Mouse (Mus musculus): ENCODE measurements around the gene Slc17a1. TPM values are rescaled to one million over a fixed set of nuclear protein-coding genes. Genes with fewer than 3 reads are reported as not detected.

The Slc17a1 gene
- not detected for polyA plus RNA-seq (2017; shearing (Covaris generic))

DNA sequence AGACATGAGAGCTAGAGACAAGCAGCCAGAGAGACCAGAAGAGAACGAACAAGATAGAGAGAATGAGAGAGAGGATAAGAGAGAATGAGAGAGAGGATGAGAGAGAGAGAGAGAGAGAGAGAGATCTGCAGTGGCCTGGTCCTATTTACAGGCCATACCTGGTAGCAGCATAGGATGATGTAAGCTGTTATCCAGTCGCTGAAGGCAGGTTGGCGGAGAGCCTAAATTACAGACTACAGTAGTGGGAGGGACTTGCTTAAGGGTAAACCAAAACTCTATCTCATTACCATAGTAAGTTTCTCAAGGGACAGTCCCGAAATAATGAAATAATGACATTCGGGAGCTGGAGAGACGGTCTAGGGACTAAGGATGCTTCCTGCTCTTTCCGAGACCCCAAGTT lies at the start of gene Slc17a1:
Gene Slc17a1 (plus strand): TSS at position 346 of the 400 bp plus-strand sequence.

DNA sequence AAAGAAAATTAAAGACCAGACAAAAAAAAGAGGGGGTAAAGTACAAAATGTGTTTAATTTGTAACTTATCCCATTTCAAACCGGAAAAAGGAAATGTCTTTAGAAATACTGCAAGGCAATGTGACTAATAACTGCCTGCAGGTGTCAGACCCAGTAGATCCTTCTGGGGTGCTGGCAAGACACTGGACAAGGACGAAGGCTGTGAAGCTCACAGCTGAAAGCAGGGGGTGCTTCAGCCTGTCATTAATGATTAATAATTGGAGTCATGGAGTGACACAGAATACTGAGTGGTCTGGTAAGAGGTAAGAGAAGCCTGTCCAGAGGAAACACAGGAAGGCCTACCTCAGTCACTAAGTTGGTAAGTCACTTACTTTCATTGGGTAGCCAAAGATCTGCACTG lies 28.2 kb upstream of the Slc17a1 start, which contains the start of gene Slc17a3:
Gene Slc17a3 (plus strand): TSS at position 127 of the 400 bp plus-strand sequence.

DNA sequence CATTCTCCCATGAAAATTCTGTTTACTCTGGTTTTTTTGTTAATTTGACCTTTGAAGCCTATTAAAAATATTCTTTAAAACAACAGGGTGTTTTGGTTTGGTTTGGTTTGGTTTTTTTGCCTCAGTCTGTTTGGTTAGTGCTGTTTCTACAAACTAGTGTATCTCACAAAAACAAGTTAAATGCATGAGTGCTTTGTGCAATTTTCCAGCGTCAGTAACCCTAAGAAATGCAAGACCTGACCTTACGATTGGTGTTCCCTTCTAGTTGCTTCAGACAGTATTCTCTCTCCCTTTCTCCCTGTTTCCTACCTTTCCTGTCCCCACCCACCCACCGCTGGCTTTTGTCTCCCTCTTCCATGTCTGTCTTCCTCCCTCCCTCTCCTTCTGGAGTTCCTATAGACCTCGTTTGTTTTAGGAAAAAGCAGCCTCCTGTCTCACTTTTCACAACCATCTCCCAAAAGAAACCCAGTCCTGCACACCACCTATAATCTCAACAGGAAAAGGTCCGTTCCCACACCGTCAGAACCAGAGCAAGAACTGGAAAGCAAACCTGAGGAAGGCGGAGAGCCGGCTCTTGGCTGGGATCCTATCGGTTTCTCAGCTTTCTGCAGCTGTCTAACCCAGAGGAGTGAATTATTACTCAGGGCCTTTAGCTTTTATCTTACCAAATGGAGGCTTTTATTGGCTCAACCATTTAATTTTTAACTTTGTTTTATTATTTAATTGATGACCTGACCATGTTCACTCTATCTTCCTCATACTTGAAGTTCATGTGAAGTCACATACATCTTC lies 47.0 kb downstream of the Slc17a1 start, which contains the start of gene Slc17a4:
Gene Slc17a4 (minus strand): TSS at position 634 of the 792 bp plus-strand sequence.

DNA sequence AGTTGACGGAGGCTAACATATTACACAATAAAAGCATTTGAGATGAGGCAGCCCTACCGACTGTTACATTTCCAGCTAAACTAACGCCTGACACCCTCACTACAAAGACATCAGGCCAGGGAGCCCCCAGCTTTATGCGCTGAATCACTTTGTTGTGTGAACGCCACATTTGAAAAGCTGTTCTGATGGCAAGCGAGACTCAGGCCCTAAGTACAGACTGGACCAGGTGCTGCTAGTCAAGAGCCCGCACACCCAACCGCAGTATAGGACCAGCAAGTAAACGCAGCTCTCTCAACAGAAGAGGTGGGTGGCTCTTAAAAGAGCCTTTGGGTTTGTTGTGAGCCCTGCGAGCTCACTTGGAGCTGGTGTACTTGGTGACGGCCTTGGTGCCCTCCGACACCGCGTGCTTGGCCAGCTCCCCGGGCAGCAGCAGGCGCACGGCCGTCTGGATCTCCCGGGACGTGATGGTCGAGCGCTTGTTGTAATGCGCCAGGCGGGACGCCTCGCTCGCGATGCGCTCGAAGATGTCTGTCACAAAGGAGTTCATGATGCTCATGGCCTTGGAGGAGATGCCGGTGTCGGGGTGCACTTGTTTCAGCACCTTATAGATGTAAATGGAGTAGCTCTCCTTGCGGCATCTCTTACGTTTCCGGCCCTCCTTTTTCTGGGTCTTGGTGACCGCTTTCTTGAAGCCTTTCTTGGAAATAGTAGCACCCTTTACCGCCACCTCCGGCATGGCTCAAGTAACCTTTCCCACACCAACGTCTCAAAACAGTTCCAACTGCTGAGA lies 66.1 kb downstream of the Slc17a1 start, which contains the start of gene Hist1h2ba:
Gene Hist1h2ba (minus strand): TSS at position 736 of the 790 bp plus-strand sequence.

DNA sequence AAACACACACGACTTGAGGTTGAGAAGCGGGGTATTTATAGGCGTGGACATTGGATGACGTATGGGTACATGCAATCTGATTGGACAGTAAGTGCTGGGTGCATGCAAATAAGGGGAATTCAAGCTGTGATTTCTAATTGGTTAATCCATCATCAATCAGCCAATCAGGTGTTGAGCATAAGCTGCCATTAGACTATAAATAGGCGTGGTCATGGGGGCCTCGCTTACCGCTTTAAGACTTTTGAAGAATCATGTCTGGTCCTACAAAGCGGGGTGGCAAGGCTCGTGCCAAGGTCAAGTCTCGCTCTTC lies 66.6 kb downstream of the Slc17a1 start, which contains the start of gene Hist1h2aa:
Gene Hist1h2aa (plus strand): TSS at position 252 of the 310 bp plus-strand sequence.

Other genes starting within 250 kb of the Slc17a1 start
- gene Hist1h2be, start 246.6 kb upstream of the Slc17a1 start, polyA plus RNA-seq (2017; shearing (Covaris generic)), result 5.6 TPM
- gene Hist1h1e, start 245.2 kb upstream of the Slc17a1 start, polyA plus RNA-seq (2017; shearing (Covaris generic)), result 16.6 TPM
- gene Hist1h2ac, start 183.8 kb upstream of the Slc17a1 start, polyA plus RNA-seq (2017; shearing (Covaris generic)), result 0.23 TPM
- 8.8 TPM for gene Hist1h2bc, start 183.6 kb upstream of the Slc17a1 start, polyA plus RNA-seq (2017; shearing (Covaris generic))
- gene Hist1h1t, start 171.9 kb upstream of the Slc17a1 start, polyA plus RNA-seq (2017; shearing (Covaris generic)), result not detected
- gene Hist1h4c, start 169.3 kb upstream of the Slc17a1 start, polyA plus RNA-seq (2017; shearing (Covaris generic)), result 2.7 TPM
- gene Hfe, start 156.9 kb upstream of the Slc17a1 start, polyA plus RNA-seq (2017; shearing (Covaris generic)), result 2.8 TPM
- gene Hist1h1c, start 128.9 kb upstream of the Slc17a1 start, polyA plus RNA-seq (2017; shearing (Covaris generic)), result 17.4 TPM
- 0.50 TPM for gene Hist1h3c, start 122.1 kb upstream of the Slc17a1 start, polyA plus RNA-seq (2017; shearing (Covaris generic))
- 2.5 TPM for gene Hist1h2bb, start 121.0 kb upstream of the Slc17a1 start, polyA plus RNA-seq (2017; shearing (Covaris generic))
- gene Hist1h2ab, start 116.6 kb upstream of the Slc17a1 start, polyA plus RNA-seq (2017; shearing (Covaris generic)), result 0.79 TPM
- not detected for gene Hist1h3b, start 115.5 kb upstream of the Slc17a1 start, polyA plus RNA-seq (2017; shearing (Covaris generic))
- 11.3 TPM for gene Hist1h4b, start 110.7 kb upstream of the Slc17a1 start, polyA plus RNA-seq (2017; shearing (Covaris generic))
- not detected for gene Hist1h4a, start 106.5 kb upstream of the Slc17a1 start, polyA plus RNA-seq (2017; shearing (Covaris generic))
- 1.9 TPM for gene Hist1h3a, start 105.4 kb upstream of the Slc17a1 start, polyA plus RNA-seq (2017; shearing (Covaris generic))
- gene Hist1h1a, start 104.1 kb upstream of the Slc17a1 start, polyA plus RNA-seq (2017; shearing (Covaris generic)), result 0.95 TPM
- gene Trim38, start 97.8 kb upstream of the Slc17a1 start, polyA plus RNA-seq (2017; shearing (Covaris generic)), result not detected
- not detected for gene Slc17a2, start 60.8 kb upstream of the Slc17a1 start, polyA plus RNA-seq (2017; shearing (Covaris generic))
- not detected for gene Slc17a3, start 28.3 kb upstream of the Slc17a1 start, polyA plus RNA-seq (2017; shearing (Covaris generic))
- not detected for gene Slc17a4, start 47.3 kb downstream of the Slc17a1 start, polyA plus RNA-seq (2017; shearing (Covaris generic))
- not detected for gene Hist1h2ba, start 66.4 kb downstream of the Slc17a1 start, polyA plus RNA-seq (2017; shearing (Covaris generic))
- gene Hist1h2aa, start 66.7 kb downstream of the Slc17a1 start, polyA plus RNA-seq (2017; shearing (Covaris generic)), result not detected
- gene Scgn, start 123.5 kb downstream of the Slc17a1 start, polyA plus RNA-seq (2017; shearing (Covaris generic)), result not detected